In the genomic region with DNA sequence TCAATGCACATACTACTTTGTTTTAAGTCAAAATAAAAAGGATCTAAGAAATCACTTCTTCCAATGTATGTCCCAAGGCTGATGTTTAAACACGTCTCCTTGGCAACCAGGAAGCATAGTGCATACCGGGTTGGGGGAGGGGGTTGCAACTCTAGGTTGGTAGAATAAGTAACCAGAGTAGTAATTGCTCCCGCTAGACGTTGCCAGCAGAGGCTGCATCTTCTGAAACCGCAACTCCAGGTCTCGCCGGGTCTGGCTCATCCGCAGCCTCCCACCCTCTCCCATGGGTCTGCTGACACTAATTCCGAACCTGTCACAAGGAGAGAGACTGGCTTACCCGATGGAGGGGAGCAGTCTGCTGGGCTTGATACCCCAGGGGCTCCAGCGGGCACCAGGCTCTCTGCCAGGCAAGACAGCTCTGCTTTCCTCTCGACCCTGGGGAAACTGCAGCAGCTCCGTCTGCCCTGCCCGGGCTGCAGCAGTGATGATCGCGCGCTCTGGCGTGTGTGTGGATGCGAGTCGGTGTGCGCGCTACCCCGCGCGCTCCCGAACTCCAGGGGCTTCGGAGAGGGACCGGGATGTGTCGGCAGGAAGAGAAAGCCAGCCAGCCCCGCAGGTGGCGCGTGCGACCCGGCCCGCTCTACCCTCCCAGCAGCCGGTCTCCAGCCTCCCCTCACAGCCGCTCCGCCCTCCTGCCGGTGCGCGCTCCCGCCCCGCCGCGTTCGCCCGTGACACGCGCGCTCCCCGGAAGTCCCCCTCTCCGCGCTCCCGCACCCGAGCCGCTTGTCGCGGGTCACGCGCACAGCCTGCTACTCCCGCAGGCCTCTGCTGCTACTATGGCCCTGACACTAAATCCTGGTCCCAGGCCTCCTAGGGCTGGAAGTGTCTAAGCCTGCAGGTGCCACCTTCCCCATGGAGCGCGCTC, we compare ENCODE assay signal across 8 mouse cellular contexts. TPM values are rescaled to one million over a fixed set of nuclear protein-coding genes. Genes with fewer than 3 reads are reported as not detected.
DNase-seq lines count a peak whose midpoint lies in the region; ATAC-seq and TF ChIP-seq lines count a peak whose summit lies in the region.

TSS of gene Klhl32 (minus strand) at position 724 of the 925 bp plus-strand sequence.

- peaks cover 7% of the 10 kb centered on the region for H3K4me1 ChIP-seq in midbrain, embryonic 11.5 days (ENCODE audit: control insufficient read depth, insufficient read depth, low read length)
- H3K4me1 ChIP-seq in spleen, adult 2 months (ENCODE audit: control insufficient read depth, insufficient read depth, insufficient read length): peaks cover 2% of the 10 kb centered on the region

- peak; percentile 98 for ATAC-seq in midbrain, embryonic 11.5 days (ENCODE audit: low FRiP score)

- H3K4me3 ChIP-seq in midbrain, embryonic 11.5 days (ENCODE audit: low read depth, low read length): peak within 1 kb of the TSS; percentile 44
- peak within 1 kb of the TSS; percentile 26; the same call in 1 of the 2 replicates for H3K4me3 ChIP-seq in spleen, adult 2 months (ENCODE audit: extremely low read depth, insufficient read depth, insufficient read length)

- no peak for TF ChIP-seq CTCF in spleen, adult 2 months (IDR thresholded peaks at IDR 0.05; ENCODE audit: extremely low read depth, insufficient read depth, insufficient read length, insufficient replicate concordance)

- H3K4me2 ChIP-seq in midbrain, embryonic 11.5 days: peak within 1 kb of the TSS; percentile 67

- H3K9ac ChIP-seq in midbrain, embryonic 11.5 days (ENCODE audit: low read length): peak within 1 kb of the TSS; percentile 65

- no peaks in the 10 kb centered on the region for H3K9me3 ChIP-seq in midbrain, embryonic 11.5 days (ENCODE audit: control insufficient read depth, low read length)

- no peaks in the 10 kb centered on the region for H3K36me3 ChIP-seq in midbrain, embryonic 11.5 days (ENCODE audit: control insufficient read depth, insufficient read depth, low read length)
- no peaks in the 10 kb centered on the region for H3K36me3 ChIP-seq in spleen, adult 2 months (ENCODE audit: control insufficient read depth, insufficient read depth, low read length)

- H3K27ac ChIP-seq in midbrain, embryonic 11.5 days (ENCODE audit: low read depth, low read length): peak within 1 kb of the TSS; percentile 45
- H3K27ac ChIP-seq in spleen, adult 2 months (ENCODE audit: insufficient read depth, low read length): no peak within 1 kb of the TSS

- no peaks in the 10 kb centered on the region for H3K27me3 ChIP-seq in midbrain, embryonic 11.5 days (ENCODE audit: control insufficient read depth, insufficient read depth, low read length)
- no peaks in the 10 kb centered on the region; the same call in 1 of the 2 replicates for H3K27me3 ChIP-seq in spleen, adult 2 months (ENCODE audit: control insufficient read depth, insufficient read depth, low read length)

- TF ChIP-seq POLR2A in spleen, adult 2 months (IDR thresholded peaks at IDR 0.05; ENCODE audit: low read depth, low read length): no peak

- WGBS in midbrain, embryonic 11.5 days: under 1% methylated on average over 59 of the region's 63 CpGs
- 2% methylated on average over 55 of the region's 63 CpGs for WGBS in spleen, adult 2 months

- peak; percentile 91 for DNase-seq in ZHBTc4 (ENCODE audit: low read depth, low spot score)
- DNase-seq in cerebellum, postnatal 4 days (ENCODE audit: low spot score in 2 of 2): peak; percentile 56 to 86
- peak; percentile 60 for DNase-seq in gastrocnemius, postnatal 10 days
- DNase-seq in induced T-regulatory cell, adult 2 months (ENCODE audit: low read depth): peak; percentile 34
- peak; percentile 78 to 81 for DNase-seq in left cerebral cortex, postnatal 14 days (ENCODE audit: low spot score in 2 of 2)
- peak; percentile 99 for DNase-seq in midbrain, embryonic 11.5 days (ENCODE audit: low spot score, missing footprints)
- peak in 1 of 2 experiments; percentile 9 for DNase-seq in spleen, adult 2 months (ENCODE audit: low read depth in 1 of 2, low spot score in 2 of 2)
- no peak for DNase-seq in MN1 (ENCODE audit: low spot score)

- intact Hi-C loops in left cerebral cortex, postnatal 14 days (cut with DNase I): no loop called here

RNA-seq across cellular contexts. Expression of gene Klhl32, which starts in this region (rescaled TPM):
- total RNA-seq in gastrocnemius, postnatal 10 days (2021): under 1 TPM; 0.28 to 0.84 TPM
- total RNA-seq in left cerebral cortex, postnatal 14 days (2021): 10 to 100 TPM; 17.1 to 18.8 TPM
- polyA plus RNA-seq in midbrain, embryonic 11.5 days (2014; fragmentation: Nextera tagmentation; extraction: Ambion mirVana): 5.8 and 6.4 TPM in 2 replicates
- polyA plus RNA-seq in spleen, adult 2 months (2012; rRNA removed): 0.13 and 0.15 TPM in 2 replicates

Comparison
In these comparisons a context has a peak if more than half of its experiments do, and no peak if none do; other contexts are left out.
1. RNA of gene Klhl32 (total RNA-seq): 17.1 to 18.8 TPM in left cerebral cortex, postnatal 14 days; 0.28 to 0.84 TPM in gastrocnemius, postnatal 10 days; every median in the first group is over 4 times any median in the second.
2. Peak in DNase-seq in gastrocnemius, postnatal 10 days; RNA of the gene not detected or under 1 TPM.